Mouse (Mus musculus): ENCODE results near the gene Nelfcd. TPM values are rescaled to one million over a fixed set of nuclear protein-coding genes. Genes with fewer than 3 reads are reported as not detected.

Nelfcd gene
- polyA plus RNA-seq, 1 experiment from 2014 or later: 144 TPM

GRCm38 (mm10) chr2:174424301-174425085 is 8.9 kb downstream of the Nelfcd start:
- no peak overlapping the region for H3K9ac ChIP-seq
- H3K4me3 ChIP-seq (ENCODE audit: low read depth, low read length): no peak overlapping the region
- no peak overlapping the region for H3K27ac ChIP-seq (ENCODE audit: low read depth)
- ATAC-seq (ENCODE audit: insufficient read depth) (no peak), DNase-seq (no peak)
- WGBS: 87% methylated on average over 11 of the region's 11 CpGs
- H3K27me3 ChIP-seq (ENCODE audit: insufficient read depth, low read length): no peaks in the 10 kb centered on the region
- H3K9me3 ChIP-seq (ENCODE audit: low read depth, low read length): no peaks in the 10 kb centered on the region
- H3K4me1 ChIP-seq (ENCODE audit: insufficient read depth): no peaks in the 10 kb centered on the region
- no peak overlapping the region for H3K4me2 ChIP-seq
- H3K36me3 ChIP-seq (ENCODE audit: insufficient read depth): peaks cover 97% of the 10 kb centered on the region
- TF ChIP-seq CTCF (IDR thresholded peaks at IDR 0.05; ENCODE audit: low read depth): no peak

- WGBS: 91% methylated on average over 12 of the region's 12 CpGs
- no peak overlapping the region for H3K9ac ChIP-seq
- no peak overlapping the region for H3K4me3 ChIP-seq (ENCODE audit: low read depth, low read length)
- no peaks in the 10 kb centered on the region for H3K4me1 ChIP-seq (ENCODE audit: insufficient read depth)
- peaks cover 85% of the 10 kb centered on the region for H3K36me3 ChIP-seq (ENCODE audit: insufficient read depth)
- ATAC-seq (ENCODE audit: insufficient read depth) (no peak), DNase-seq (no peak)
- H3K27ac ChIP-seq (ENCODE audit: low read depth): no peak overlapping the region
- H3K27me3 ChIP-seq (ENCODE audit: insufficient read depth, low read length): no peaks in the 10 kb centered on the region
- TF ChIP-seq CTCF (IDR thresholded peaks at IDR 0.05; ENCODE audit: low read depth): no peak
- no peak overlapping the region for H3K4me2 ChIP-seq
- no peaks in the 10 kb centered on the region for H3K9me3 ChIP-seq (ENCODE audit: low read depth, low read length)
Measured at GRCm38 (mm10) chr2:174426856-174427255, 11.3 kb downstream of the Nelfcd start.

- H3K4me2 ChIP-seq: no peak overlapping the region
- no peak for TF ChIP-seq CTCF (IDR thresholded peaks at IDR 0.05; ENCODE audit: low read depth)
- no peaks in the 10 kb centered on the region for H3K9me3 ChIP-seq (ENCODE audit: low read depth, low read length)
- no peak for DNase-seq
- H3K4me3 ChIP-seq (ENCODE audit: low read depth, low read length): no peak overlapping the region
- WGBS: 74% methylated on average over 18 of the region's 18 CpGs
- no peak for ATAC-seq (ENCODE audit: insufficient read depth)
- H3K36me3 ChIP-seq (ENCODE audit: insufficient read depth): peaks cover 79% of the 10 kb centered on the region
- no peaks in the 10 kb centered on the region for H3K4me1 ChIP-seq (ENCODE audit: insufficient read depth)
- H3K27me3 ChIP-seq (ENCODE audit: insufficient read depth, low read length): no peaks in the 10 kb centered on the region
- H3K27ac ChIP-seq (ENCODE audit: low read depth): no peak overlapping the region
- no peak overlapping the region for H3K9ac ChIP-seq
Measured at GRCm38 (mm10) chr2:174428076-174428835, 12.7 kb downstream of the Nelfcd start.

- no peak overlapping the region for H3K4me3 ChIP-seq (ENCODE audit: low read depth, low read length)
- no peaks in the 10 kb centered on the region for H3K27me3 ChIP-seq (ENCODE audit: insufficient read depth, low read length)
- WGBS: 86% methylated on average over 10 of the region's 10 CpGs
- DNase-seq: no peak
- no peaks in the 10 kb centered on the region for H3K9me3 ChIP-seq (ENCODE audit: low read depth, low read length)
- ATAC-seq (ENCODE audit: insufficient read depth): no peak
- no peaks in the 10 kb centered on the region for H3K4me1 ChIP-seq (ENCODE audit: insufficient read depth)
- H3K9ac ChIP-seq: no peak overlapping the region
- H3K27ac ChIP-seq (ENCODE audit: low read depth): no peak overlapping the region
- no peak for TF ChIP-seq CTCF (IDR thresholded peaks at IDR 0.05; ENCODE audit: low read depth)
- H3K36me3 ChIP-seq (ENCODE audit: insufficient read depth): peaks cover 76% of the 10 kb centered on the region
- no peak overlapping the region for H3K4me2 ChIP-seq
Measured at GRCm38 (mm10) chr2:174428996-174429591, 13.5 kb downstream of the Nelfcd start.

- Histone ChIP-seq H3K36me3 (ENCODE audit: insufficient read depth) (peaks cover 28% of the 10 kb centered on the region; the same call in 1 of the 2 replicates), H3K4me1 (ENCODE audit: insufficient read depth) (peaks cover 16% of the 10 kb centered on the region), H3K9me3 (ENCODE audit: low read depth, low read length) (no peaks in the 10 kb centered on the region), H3K4me2 (no peak overlapping the region), H3K27ac (ENCODE audit: low read depth) (no peak overlapping the region), H3K4me3 (ENCODE audit: low read depth, low read length) (no peak overlapping the region), H3K9ac (no peak overlapping the region), H3K27me3 (ENCODE audit: insufficient read depth, low read length) (no peaks in the 10 kb centered on the region)
- whole genome bisulfite sequencing: 95% methylated on average over 9 of the region's 9 CpGs
- TF ChIP-seq CTCF (IDR thresholded peaks at IDR 0.05; ENCODE audit: low read depth): no peak
- ATAC-seq (ENCODE audit: insufficient read depth) (no peak), DNase-seq (no peak)
Measured at GRCm38 (mm10) chr2:174434943-174435342, 19.3 kb downstream of the Nelfcd start.

- WGBS: 85% methylated on average over 26 of the region's 26 CpGs
- Histone ChIP-seq H3K4me3 (ENCODE audit: low read depth, low read length) (no peak overlapping the region), H3K9me3 (ENCODE audit: low read depth, low read length) (no peaks in the 10 kb centered on the region), H3K4me2 (no peak overlapping the region), H3K27me3 (ENCODE audit: insufficient read depth, low read length) (no peaks in the 10 kb centered on the region), H3K9ac (no peak overlapping the region), H3K27ac (ENCODE audit: low read depth) (no peak overlapping the region), H3K36me3 (ENCODE audit: insufficient read depth) (peaks cover 21% of the 10 kb centered on the region; the same call in 1 of the 2 replicates), H3K4me1 (ENCODE audit: insufficient read depth) (peaks cover 16% of the 10 kb centered on the region)
- TF ChIP-seq CTCF (IDR thresholded peaks at IDR 0.05; ENCODE audit: low read depth): no peak
- ATAC-seq (ENCODE audit: insufficient read depth) (no peak), DNase-seq (no peak)
Measured at GRCm38 (mm10) chr2:174436076-174436701, 20.6 kb downstream of the Nelfcd start.

Data from lung, embryonic 14.5 days (tissue).